ENCODE assay signal across 9 mouse cellular contexts in the genomic region with DNA sequence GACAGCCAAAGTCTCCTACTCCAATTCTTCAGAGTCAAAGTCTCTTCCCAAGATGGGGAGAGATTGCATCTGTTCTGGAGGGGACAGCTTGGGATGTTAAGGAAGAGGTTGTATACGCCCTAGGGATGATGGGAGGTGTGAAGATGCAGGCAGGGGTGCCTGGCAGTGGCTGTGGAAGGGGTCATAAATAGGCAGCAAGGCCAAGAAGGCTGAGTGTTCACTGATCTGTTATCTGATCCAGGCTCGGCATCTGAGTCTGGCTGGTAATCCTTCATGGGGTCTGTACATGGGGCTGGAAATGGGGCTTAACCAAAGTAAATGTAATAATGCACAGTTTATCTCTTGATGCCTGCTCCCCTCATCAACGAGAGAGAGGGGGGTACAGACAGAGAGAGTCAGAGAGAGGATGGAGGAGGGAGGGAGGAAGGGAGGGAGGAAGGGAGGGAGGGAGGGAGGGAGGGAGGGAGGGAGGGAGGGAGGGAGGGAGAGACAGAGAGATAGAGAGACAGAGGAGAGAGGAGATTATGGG. TPM values are rescaled to one million over a fixed set of nuclear protein-coding genes. Genes with fewer than 3 reads are reported as not detected.
DNase-seq lines count a peak whose midpoint lies in the region; ATAC-seq and TF ChIP-seq lines count a peak whose summit lies in the region.
"Had no signal": no experiment of that assay in that cellular context is flagged by ENCODE, and none has a peak within 500 bp of the region (broad histone marks: within the 10 kb centered on the region; RNA-seq: fewer than 3 reads in every experiment).

Col1a2 (plus strand) TSS at position 212 of the 529 bp plus-strand sequence.

- no peaks in the 10 kb centered on the region for H3K4me1 ChIP-seq in kidney, adult 2 months (ENCODE audit: control insufficient read depth, insufficient read depth, low read length)
- H3K4me1 ChIP-seq in hindbrain, postnatal 0 days (ENCODE audit: insufficient read depth, low read length) = peaks cover 4% of the 10 kb centered on the region
- peaks cover 8% of the 10 kb centered on the region for H3K4me1 ChIP-seq in midbrain, embryonic 13.5 days (replicated peaks)

- no peaks in the 10 kb centered on the region for H3K9me3 ChIP-seq in hindbrain, postnatal 0 days (ENCODE audit: low read length)
- no peaks in the 10 kb centered on the region for H3K9me3 ChIP-seq in midbrain, embryonic 13.5 days

- H3K4me3 ChIP-seq in kidney, adult 2 months (ENCODE audit: insufficient read depth, low read depth, low read length) = peak within 1 kb of the TSS; percentile 44
- peak within 1 kb of the TSS; percentile 36 for H3K4me3 ChIP-seq in hindbrain, postnatal 0 days (ENCODE audit: low read length)
- H3K4me3 ChIP-seq in midbrain, embryonic 13.5 days (replicated peaks) = peak within 1 kb of the TSS; percentile 38

- H3K27ac ChIP-seq in kidney, adult 2 months (ENCODE audit: insufficient read depth, low read depth, low read length) = peak within 1 kb of the TSS; percentile 60
- H3K27ac ChIP-seq in hindbrain, postnatal 0 days = no peak within 1 kb of the TSS
- H3K27ac ChIP-seq in midbrain, embryonic 13.5 days = no peak within 1 kb of the TSS
- H3K27ac ChIP-seq: macrophage had no signal

- H3K36me3 ChIP-seq in kidney, adult 2 months (ENCODE audit: control insufficient read depth, insufficient read depth, low read length) = no peaks in the 10 kb centered on the region
- H3K36me3 ChIP-seq in hindbrain, postnatal 0 days (ENCODE audit: insufficient read depth, low read length) = no peaks in the 10 kb centered on the region
- no peaks in the 10 kb centered on the region for H3K36me3 ChIP-seq in midbrain, embryonic 13.5 days

- TF ChIP-seq CTCF in kidney, adult 2 months (conservative IDR thresholded peaks at IDR 0.05; ENCODE audit: insufficient read depth, insufficient read length, low read depth, low read length) = no peak
- TF ChIP-seq CTCF in hindbrain, postnatal 0 days (IDR thresholded peaks at IDR 0.05; ENCODE audit: low read depth) = no peak

- H3K27me3 ChIP-seq in kidney, adult 2 months (replicated peaks; ENCODE audit: control insufficient read depth, insufficient read depth, low read length) = no peaks in the 10 kb centered on the region
- H3K27me3 ChIP-seq in hindbrain, postnatal 0 days (ENCODE audit: insufficient read depth, low read length) = peaks cover 4% of the 10 kb centered on the region; the same call in 1 of the 2 replicates
- peaks cover 12% of the 10 kb centered on the region; the same call in 1 of the 2 replicates for H3K27me3 ChIP-seq in midbrain, embryonic 13.5 days

- peak within 1 kb of the TSS; percentile 81 for H3K4me2 ChIP-seq in hindbrain, postnatal 0 days (ENCODE audit: low read depth, low read length)
- peak within 1 kb of the TSS; percentile 62 for H3K4me2 ChIP-seq in midbrain, embryonic 13.5 days (replicated peaks)

- ATAC-seq in hindbrain, postnatal 0 days = 0 out of 2 replicates have a peak, but pooled peaks have one; percentile 32
- peak; percentile 56; the same call in 1 of the 2 replicates for ATAC-seq in midbrain, embryonic 13.5 days

- DNase-seq in kidney, adult 2 months = no peak
- DNase-seq in kidney, postnatal 10 days = no peak
- DNase-seq in adrenal gland, adult 8-10 months = no peak
- no peak for DNase-seq in gastrocnemius, adult 18-20 months (ENCODE audit: low spot score)
- DNase-seq in hindbrain, postnatal 0 days (ENCODE audit: low spot score) = no peak
- no peak for DNase-seq in ovary, postnatal 14 days (ENCODE audit: low spot score)
- DNase-seq in kidney, postnatal 14 days = no peak

- TF ChIP-seq POLR2A in kidney, adult 2 months (IDR thresholded peaks at IDR 0.05; ENCODE audit: low read depth, low read length) = no peak

- H3K9ac ChIP-seq in hindbrain, postnatal 0 days (replicated peaks; ENCODE audit: low read length) = no peak within 1 kb of the TSS; the same call in 1 of the 2 replicates
- no peak within 1 kb of the TSS; the same call in 1 of the 2 replicates for H3K9ac ChIP-seq in midbrain, embryonic 13.5 days (replicated peaks)

- WGBS in kidney, adult 2 months = 20% methylated on average over 3 of the region's 3 CpGs
- WGBS in hindbrain, postnatal 0 days = 43% methylated on average over 2 of the region's 3 CpGs
- WGBS in midbrain, embryonic 13.5 days = 15% methylated on average over 3 of the region's 3 CpGs

RNA-seq across cellular contexts. Expression of gene Col1a2, which starts in this region (rescaled TPM):
- 67.1 and 67.9 TPM in 2 replicates for polyA plus RNA-seq in kidney, adult 2 months (2012; rRNA removed)
- 10 to 100 TPM; 61.7 to 93.1 (median 71.1) TPM for total RNA-seq in adrenal gland, adult 8-10 months (2022)
- total RNA-seq in gastrocnemius, adult 18-20 months (2021) = 10 to 100 TPM; 67.9 to 81.6 TPM
- 104 and 127 TPM in 2 replicates for total RNA-seq in hindbrain, postnatal 0 days (2014; rRNA removed)
- 66.9 and 83.8 TPM in 2 replicates for polyA plus RNA-seq in hindbrain, postnatal 0 days (2015; fragmentation: Nextera tagmentation; extraction: Ambion mirVana)
- 54.7 and 72.3 TPM in 2 replicates for polyA plus RNA-seq in midbrain, embryonic 13.5 days (2015; fragmentation: Nextera tagmentation; extraction: Ambion mirVana)
